Mouse (Mus musculus) left cerebral cortex, adult 11 months (tissue): ENCODE measurements at regions not wholly inside any gene's neighbourhood (a gene's known extent, or its start where the extent isn't known, plus 50 kb on each side); places are given as distances from the start of the nearest gene placed in this dataset.

Experiments
- DNase-seq: peaks from one replicate; pipeline ENCODE4 v3.0.0; 2022; ENCODE audit warnings: low spot score

DNA sequence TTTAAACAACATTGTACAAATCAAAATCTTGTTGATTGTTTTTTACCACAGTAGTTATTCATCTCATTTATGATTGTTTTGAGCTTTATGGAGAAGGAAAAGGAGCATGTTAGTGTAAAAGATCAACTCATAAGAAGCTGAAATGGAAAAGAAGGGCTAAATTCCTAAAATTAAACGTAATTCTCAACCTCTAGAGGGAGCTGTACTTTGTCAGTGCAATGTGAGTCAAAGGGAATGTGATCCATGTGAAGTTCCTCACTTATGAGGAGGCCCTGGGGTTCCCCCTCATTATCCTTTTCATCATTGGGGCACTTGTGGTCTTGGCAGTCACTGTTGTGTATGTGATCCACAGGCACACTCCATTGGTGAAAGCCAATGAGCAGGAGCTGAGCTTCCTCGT is 54.0 kb upstream of the Vmn2r7 start:
- no peak for DNase-seq

DNA sequence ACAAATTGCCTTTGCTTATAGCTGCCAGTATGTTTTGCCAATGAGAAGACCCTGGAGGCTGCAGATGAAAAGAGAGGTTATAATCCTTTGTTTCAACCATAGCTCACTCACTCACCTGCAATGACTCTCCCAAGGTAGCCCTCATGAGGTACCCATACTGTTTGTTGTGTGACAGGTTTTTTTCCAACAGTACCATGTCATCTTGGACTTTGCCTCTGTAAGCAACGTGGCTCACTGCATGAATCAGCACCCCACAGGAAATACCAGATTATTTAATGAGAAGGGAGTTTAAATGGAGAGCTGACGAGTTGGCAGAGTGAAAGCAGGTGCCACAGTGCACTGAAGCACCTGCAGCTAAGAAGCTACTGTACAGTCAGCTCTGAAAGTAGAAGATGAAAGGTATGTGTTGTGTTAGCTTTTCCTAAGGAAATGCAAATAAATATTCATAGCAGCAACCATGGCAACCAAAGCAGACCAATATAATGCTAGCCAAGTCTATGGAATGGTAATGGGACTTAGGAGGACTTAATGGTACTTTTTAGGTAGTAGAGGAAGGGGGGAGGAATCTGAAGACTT is 56.8 kb upstream of the Vmn2r7 start:
- no peak for DNase-seq

DNA sequence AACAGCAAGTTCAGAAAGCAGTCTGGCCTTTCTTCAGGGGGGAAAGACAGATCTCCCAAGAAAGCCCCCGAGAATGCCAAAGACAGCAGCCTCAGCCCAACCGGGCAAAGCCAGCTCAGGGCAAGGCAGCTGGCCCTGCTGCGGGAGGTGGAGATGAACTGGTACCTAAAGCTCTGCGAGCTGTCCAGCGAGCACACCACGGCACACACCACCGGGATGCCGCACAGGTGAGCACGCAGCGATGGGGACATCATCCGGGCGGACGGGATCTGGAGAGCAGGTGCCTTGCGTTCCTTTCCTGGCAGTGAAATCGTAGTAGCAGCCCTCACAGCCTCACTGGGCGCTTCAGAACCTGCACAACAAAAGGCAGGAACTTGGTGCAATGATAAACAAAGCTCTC is 104.7 kb upstream of the Vmn2r7 start:
- DNase-seq = no peak

DNA sequence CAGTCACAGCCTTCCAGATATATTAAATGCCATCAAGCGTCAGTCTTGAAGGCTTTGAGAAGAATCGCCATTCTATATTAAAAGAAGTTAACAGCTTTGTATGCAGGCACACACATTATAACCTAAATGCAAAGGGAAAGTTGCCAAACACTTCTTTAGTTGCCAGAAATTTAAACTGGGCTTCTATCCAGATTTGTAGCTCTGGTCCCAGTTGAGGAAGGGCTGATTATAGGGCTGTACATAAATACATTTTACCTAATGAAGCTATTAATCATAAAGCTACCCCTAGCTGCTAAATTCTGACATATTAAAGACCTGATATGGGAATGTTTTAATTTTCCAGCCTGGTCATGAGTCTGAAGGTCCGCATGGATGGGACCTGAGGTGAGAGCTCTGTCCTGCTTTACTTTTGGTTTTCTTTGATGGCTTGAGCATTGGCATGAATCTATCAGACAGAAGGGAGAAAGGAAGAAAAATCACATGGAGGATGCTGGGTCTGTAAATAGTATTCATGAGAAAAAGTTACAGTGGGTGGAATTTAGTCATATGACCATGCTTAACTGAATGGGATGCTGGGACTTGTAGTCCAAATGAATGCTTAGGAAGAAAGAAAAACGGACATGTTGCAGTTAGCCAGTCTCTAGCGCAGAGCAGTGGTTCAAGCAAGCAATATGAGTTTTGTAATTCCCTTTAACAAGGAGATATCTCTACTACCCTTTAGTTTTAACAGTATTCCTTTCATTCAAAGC is 120.3 kb upstream of the Vmn2r7 start:
- DNase-seq = no peak

DNA sequence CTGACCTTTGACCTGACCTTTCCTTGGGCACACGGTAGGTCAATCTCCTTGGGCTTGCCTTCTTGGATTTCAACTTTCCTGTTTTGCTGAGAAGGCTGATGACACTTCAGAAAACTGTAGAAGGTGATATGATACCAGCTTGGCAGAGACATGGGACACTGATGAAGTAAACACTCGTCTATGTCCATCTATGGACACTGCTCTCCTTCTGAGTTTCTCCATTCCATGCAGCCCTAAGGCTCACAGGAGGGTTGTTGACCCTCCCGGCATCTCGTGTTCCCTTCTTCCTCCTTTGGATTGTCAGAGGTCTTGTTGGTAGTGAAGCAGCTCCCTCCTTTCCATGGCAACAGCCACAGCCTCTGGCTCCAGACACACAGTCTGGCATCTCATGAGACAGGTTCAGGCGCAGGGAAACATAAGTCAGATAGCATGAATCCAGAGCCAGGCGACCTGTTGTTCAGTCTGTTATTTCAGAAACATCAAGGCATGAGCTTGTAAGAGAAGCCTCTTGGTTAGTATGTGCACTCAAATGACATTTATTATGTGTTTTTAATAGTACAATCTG is 120.9 kb upstream of the Vmn2r7 start:
- no peak for DNase-seq

DNA sequence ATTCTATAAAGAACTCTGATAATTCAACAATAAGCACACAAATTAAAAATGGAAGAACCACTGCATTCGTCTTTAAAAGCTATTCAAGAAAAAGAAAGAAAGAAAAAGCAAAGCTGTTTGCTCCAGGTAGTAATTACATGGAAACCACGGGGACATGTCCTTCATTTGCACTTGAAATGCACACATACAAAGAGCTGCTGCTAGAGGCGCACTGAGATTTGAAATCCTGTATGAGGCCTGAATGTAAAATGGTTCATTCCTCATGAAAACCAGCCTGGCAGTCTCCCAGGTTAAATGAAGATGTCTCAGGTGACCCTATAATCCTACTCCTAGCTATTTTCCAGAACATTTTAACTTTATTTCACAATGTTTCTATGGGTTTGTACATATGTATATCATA is 123.7 kb upstream of the Vmn2r7 start:
- no peak for DNase-seq

DNA sequence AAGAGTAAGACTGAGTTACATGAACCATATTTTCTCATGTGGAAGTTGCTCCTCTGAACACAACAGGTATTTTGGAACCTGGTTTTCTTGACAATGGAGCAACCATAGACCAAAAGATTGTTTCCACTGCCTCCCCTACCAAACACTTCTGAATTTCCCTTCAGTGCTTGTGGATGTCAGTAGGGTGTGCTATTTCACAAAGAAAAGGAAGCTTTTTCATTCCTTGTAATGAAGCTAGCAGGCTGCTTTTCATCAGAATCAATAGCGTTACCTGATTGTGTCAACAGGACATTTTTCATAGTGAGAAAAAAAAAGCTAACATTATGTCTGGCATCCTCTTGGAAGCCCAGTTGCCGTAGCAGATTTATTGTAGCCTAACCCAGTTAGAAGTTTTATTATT is 124.8 kb upstream of the Kcnab1 start:
- no peak for DNase-seq

DNA sequence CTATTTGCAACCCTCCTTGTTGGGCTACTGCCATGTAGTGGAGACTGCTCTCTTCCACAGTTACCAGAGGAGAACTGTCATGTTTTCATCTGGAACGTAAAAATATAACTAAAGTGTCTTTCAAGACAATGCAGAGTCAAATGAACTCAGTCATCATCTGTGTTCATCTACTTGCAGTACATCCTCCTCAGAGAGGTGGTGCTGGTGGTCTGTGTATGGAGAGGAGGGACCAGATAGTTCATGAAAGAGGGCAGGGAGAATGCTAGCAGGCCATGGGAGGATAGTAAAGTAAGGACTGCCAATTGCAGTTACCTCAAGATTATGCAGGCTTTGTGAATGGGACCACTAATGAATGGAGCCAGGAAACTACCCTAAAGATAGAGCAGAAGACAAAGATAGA is 121.5 kb upstream of the Kcnab1 start:
- DNase-seq = peak; percentile 15

DNA sequence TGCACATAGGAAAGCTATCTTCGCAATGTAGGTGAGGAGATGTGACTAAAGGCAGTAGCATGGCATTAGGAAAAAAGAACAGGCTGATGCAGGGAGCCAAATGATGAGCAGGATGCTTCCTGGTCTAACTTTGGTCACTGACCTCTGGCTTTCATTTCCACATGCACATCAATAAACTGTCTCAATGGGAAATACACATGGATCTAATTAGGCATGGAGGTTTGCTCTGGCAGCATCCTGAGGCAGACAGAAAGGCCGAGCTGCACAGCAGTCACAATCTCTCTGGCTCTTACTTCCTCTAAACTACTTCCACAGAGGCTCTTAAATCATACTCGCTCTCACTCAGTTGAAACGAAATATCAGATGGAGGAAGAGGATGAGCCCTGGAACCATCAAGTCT is 112.7 kb upstream of the Kcnab1 start:
- DNase-seq = no peak

DNA sequence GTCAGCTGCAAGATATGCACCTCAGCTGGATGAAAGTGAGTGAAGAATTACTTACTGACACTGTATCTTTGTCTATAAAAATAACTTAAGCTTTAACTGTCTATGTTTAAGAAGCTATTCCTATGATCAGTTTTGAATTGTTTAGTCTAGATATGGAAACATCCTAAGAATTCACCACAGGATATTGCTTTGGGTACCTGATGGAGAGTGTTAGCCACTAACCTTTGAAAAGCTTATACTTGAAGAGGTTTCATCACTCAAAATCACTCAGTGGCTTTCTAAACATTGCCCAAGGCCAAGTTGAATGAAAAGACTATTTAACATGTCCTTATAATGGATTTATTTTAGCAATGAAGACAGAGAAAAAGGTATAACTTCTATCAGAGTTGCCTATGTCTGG is 111.6 kb upstream of the Kcnab1 start:
- no peak for DNase-seq

GRCm38 (mm10) chr3:65001131-65001530 is 108.1 kb upstream of the Kcnab1 start:
- no peak for DNase-seq

GRCm38 (mm10) chr3:65002578-65002977 is 106.6 kb upstream of the Kcnab1 start:
- DNase-seq = no peak

DNA sequence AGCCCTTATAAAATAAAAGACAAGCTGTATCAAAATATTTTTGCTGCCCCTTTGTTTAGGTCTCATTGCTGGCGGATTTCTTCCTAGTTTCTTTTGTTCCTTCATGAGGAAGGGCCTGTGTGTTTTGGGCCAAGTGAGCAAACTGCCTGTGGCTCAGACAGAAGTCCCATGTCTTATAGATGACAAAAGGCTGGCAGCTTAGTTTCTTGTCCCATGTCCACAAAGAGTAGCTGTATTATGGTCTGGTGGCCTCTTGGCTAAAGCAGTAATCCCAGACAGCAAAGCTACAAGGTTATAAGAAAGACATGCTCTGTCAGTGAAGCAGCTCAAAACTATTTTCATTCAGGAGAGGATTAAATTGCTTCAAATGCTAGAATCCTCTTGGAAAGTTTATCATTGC is 103.1 kb upstream of the Kcnab1 start:
- no peak for DNase-seq

GRCm38 (mm10) chr3:65006565-65006964 is 102.6 kb upstream of the Kcnab1 start:
- DNase-seq = no peak

DNA sequence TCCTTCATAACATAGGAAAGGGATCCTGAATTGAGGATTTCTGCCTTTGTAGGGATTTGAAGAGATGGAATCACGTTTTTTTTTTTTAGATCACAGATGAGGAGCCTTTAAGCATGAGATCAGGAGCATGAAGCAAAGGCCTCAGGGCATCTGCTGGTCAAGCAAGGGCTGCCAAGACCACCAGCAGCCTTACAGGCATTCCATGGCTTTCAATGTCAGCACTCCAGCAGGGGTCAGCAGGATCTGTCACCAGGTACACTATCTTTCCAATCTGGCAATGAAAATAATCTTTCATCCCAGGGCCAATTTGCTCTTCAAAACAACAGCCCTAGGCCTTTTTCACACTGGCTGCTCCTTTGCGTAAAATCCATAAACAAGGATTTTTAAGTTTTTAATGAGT is 85.3 kb upstream of the Kcnab1 start:
- DNase-seq = no peak

GRCm38 (mm10) chr3:65037626-65038025 is 71.6 kb upstream of the Kcnab1 start:
- peak; percentile 37 for DNase-seq

- no peak for DNase-seq
Measured at GRCm38 (mm10) chr3:65047879-65048278, 61.3 kb upstream of the Kcnab1 start.

DNA sequence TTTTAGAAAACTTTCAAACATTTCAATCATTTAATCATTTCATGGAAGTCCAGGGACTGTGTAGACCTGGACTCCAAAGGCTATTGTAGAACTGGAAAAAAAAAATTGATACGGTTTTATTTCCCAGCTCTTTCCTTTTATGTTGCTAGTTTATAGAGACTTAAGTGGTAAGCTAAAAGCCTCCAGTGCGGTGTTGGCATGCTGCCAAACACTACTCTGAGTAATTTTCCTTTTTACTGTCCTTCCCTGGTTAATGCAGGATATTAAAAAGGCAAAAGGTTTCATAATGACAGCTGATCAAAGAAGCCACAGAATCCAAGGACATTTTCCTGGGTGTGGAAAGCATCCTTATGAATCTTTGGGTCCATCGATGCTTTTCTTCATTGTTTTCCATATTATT is 53.8 kb upstream of the Kcnab1 start:
- DNase-seq = no peak
